Mouse (Mus musculus) spleen, adult 12 weeks (tissue): ENCODE measurements around the gene Irgc1.
"Not testable (repeated sequence)": the region's sequence is repeated elsewhere in the genome, so short reads cannot be mapped to it uniquely, and the experiment has no call there.

Experiments
- DNase-seq: peaks from one replicate; pipeline ENCODE4 v3.0.0; 2022; ENCODE audit warnings: low spot score

Irgc1 gene

GRCm38 (mm10) chr7:24435305-24435704 is 16.8 kb downstream of the Irgc1 start:
- DNase-seq = no peak

GRCm38 (mm10) chr7:24431713-24432112 is 20.4 kb downstream of the Irgc1 start:
- no peak for DNase-seq

GRCm38 (mm10) chr7:24430551-24431345 is 21.3 kb downstream of the Irgc1 start:
- no peak for DNase-seq

- no peak for DNase-seq
Measured at GRCm38 (mm10) chr7:24429413-24430112, 22.5 kb downstream of the Irgc1 start.

- DNase-seq = no peak
Measured at GRCm38 (mm10) chr7:24428725-24429124, 23.4 kb downstream of the Irgc1 start.

GRCm38 (mm10) chr7:24427168-24427567 is 24.9 kb downstream of the Irgc1 start:
- DNase-seq = no peak

GRCm38 (mm10) chr7:24425919-24426318 is 26.2 kb downstream of the Irgc1 start:
- DNase-seq = no peak

- DNase-seq = no peak
Measured at GRCm38 (mm10) chr7:24423956-24424732, 28.0 kb downstream of the Irgc1 start.

- no peak for DNase-seq
Measured at GRCm38 (mm10) chr7:24423107-24423763, 28.9 kb downstream of the Irgc1 start.

- DNase-seq = no peak
Measured at GRCm38 (mm10) chr7:24422251-24422650, 29.8 kb downstream of the Irgc1 start.

- no peak for DNase-seq
Measured at GRCm38 (mm10) chr7:24421648-24422047, 30.4 kb downstream of the Irgc1 start.

GRCm38 (mm10) chr7:24419579-24419978 is 32.5 kb downstream of the Irgc1 start:
- no peak for DNase-seq

- no peak for DNase-seq
Measured at GRCm38 (mm10) chr7:24415261-24415660, 36.8 kb downstream of the Irgc1 start.

- DNase-seq = peak; percentile 32
Measured at GRCm38 (mm10) chr7:24413630-24414029, 38.5 kb downstream of the Irgc1 start.

GRCm38 (mm10) chr7:24410831-24411230 is 41.3 kb downstream of the Irgc1 start:
- DNase-seq = no peak

- no peak for DNase-seq
Measured at GRCm38 (mm10) chr7:24410123-24410522, 42.0 kb downstream of the Irgc1 start.

- no peak for DNase-seq
Measured at GRCm38 (mm10) chr7:24408186-24408585, 43.9 kb downstream of the Irgc1 start.

- peak; percentile 60 for DNase-seq
Measured at GRCm38 (mm10) chr7:24406528-24407344, 45.4 kb downstream of the Irgc1 start.

- DNase-seq = no peak
Measured at GRCm38 (mm10) chr7:24405649-24406048, 46.4 kb downstream of the Irgc1 start.

- DNase-seq = no peak
Measured at GRCm38 (mm10) chr7:24402851-24403250, 49.2 kb downstream of the Irgc1 start.

GRCm38 (mm10) chr7:24400489-24400888 is 51.6 kb downstream of the Irgc1 start:
- not testable (repeated sequence) for DNase-seq
